Mouse (Mus musculus): ENCODE data around the gene Klhl41.
A peak's percentile ranks its signal among the peaks of the same experiment; 100 is the strongest.

Klhl41 gene

DNA sequence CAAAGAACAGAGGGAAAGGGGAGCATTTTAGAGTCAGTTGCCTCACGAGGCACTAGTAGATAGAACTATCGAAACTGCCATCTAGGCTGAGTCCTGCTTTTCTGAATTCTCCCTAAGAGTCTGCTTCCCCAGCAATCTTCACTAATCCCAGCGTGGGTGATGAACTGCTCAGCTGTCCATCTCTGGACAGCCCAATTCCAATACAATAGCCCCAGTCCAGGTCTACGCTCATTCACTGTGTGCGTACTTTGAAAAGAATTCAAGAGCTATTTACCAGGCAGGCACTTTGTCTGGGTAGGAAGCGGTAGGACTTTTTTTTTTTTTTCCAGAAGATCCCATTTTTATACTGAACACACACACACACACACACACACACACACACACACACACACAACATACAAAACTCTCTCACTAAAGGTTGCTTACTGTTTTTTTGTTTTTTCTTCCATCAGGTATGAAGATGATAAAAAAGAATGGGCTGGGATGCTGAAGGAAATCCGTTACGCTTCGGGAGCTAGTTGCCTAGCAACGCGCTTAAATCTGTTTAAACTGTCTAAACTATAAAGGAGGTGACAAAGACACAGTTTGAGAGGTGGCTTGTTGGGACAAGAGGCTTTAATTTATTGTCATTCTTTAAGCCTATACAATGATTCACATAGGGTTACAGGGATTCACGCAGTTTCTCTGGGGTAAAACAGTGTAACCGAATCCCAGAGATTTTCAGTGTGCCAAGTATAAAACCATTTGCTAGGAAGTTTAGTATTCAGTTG is 13.3 kb downstream of the Klhl41 start:
- no peak for DNase-seq (ENCODE audit: low read depth, low spot score)

DNA sequence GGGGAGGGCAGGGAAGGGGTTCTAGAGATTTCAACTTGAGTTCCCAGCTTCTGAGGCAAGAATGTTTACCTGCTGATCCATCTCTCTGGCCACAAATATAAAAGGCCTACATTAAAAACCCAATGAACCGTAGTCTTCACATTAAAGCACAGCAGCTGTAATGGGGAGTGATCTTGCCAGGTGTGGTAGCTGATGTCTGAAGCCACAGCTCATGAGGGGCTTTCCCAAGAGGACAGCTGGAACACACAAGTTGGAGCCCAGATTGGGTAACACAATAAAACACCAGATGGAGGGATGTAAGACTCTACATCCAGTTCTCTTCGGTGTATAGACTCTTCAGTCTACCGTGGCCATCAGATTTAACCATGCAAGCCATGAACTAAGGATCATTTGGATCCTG is 14.6 kb downstream of the Klhl41 start:
- no peak for DNase-seq (ENCODE audit: low read depth, low spot score)

DNA sequence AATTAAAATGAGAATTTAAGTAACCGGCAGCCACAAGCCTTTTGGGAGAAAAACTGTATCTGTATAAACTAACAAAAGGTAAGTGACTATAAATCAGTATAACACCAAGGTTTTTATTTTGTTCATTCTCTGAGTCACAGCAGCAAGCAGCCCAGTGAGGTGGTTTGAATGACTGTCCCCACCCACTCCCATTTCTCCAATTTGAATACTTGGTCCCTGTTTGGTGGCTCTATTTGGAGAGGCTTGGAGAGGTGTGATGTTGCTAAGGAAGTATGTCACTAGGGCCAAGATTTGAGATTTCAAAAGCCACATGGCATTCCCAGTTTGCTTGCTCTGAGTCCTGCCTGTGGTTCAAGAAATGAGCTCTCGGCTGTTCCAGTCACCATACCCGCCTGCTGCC is 20.3 kb downstream of the Klhl41 start:
- DNase-seq (ENCODE audit: low read depth, low spot score): no peak

DNA sequence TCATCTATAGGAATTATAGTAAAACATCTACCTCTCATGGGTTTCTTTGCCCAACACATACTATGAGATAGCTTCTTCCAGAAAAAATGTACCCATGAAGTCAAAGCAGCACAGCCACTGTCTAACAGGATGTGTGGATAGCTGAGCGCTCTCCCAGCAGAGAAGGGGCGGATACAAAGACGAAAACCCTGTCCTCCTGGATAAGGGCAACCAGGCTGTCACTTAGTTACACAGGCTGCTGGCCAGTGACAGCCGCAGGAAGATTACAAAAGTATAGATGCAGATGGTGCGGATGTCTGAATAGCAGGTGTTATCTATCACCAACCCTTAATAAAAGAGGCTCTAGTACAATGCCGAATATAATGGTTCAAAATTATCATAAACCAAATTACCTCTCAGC is 20.9 kb downstream of the Klhl41 start:
- DNase-seq (ENCODE audit: low read depth, low spot score): no peak

DNA sequence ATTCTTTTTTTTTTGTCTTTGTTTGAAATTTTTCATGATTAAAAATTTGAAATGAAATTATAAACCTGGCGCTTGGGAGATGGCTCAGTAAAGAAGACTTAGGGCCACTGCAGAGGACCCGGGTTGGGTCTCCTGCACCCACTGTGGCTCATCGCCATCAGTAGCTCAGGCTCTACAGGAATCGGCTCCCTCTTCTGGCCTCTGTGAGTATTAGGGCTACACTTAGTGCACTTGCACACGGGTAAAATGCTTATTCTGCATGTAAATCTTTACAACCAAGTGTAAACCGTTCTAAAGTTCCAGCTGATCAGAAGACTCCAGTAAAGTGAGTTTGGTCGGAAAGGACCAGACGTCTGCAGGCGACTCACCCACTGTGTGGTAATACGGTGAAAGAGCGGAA is 23.6 kb downstream of the Klhl41 start:
- DNase-seq (ENCODE audit: low read depth, low spot score): no peak

DNA sequence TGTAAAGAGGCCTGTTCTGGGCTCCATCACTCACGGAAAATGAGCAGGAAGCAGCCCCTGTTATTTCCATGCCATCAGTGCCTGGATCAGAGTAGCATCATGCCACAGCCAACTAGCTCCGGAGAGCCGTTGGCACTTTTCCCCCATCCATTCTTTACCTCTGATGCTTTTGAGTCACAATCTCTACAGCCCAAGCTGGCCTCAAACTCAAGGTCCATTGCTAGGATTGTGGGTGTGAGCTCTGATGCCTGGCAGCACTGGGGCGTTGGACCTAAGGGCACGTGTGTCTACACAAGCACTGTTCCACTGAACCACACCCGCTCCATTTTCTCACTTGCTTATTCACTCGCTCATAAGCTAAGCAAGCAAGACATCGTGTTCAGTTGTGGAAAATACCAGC is 30.5 kb downstream of the Klhl41 start:
- no peak for DNase-seq (ENCODE audit: low read depth, low spot score)

DNA sequence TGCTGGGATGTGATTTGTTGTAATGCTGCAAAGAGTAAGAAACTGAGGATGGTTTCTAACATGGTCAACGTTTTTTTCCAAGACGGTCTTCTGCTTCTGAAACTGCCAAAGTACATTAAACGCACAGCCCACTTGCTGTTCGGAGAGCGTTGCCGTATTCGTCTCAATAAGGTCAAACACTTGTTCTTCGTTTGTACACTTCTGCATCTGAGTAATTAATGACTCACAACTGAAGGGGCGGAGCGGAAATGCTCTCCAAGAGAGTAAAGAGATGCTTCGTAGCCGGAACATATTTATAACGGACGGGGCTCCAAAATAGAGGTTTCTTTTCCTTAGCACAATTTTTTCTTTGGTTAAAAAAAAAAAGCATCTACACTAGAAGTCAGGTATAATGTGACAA is 42.3 kb downstream of the Klhl41 start:
- DNase-seq (ENCODE audit: low read depth, low spot score): no peak

DNA sequence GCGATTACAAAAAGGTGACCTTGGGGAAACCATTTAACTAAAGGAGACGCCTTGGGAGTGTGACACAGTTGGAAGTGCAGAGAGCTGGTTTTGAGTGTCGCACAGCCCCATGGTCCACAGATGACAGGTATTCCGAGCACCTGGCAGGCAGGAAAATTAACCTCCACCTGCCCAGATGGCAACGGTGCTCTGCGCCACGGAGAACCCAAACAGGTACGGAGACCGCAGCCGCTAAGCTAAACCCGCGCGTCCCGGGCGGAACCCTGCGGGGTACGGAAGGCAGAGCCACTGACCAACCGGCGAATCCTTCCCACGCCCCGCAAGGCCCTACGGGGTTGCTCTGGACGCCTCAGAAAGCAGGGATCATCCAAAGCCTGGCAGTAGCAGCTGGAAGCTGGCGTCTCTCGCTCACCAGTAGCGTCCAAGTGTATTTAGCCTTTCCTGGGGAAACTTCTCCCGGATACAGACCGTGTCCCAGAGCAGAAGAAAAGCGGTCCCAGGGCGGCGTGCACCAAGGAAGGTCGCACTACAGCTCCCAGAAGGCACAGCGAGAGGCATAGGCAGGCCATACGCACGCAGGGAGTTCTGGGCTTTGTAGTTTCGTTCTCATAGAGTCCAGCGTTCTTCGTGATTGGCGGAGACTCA is 43.2 kb downstream of the Klhl41 start, which contains the start of gene Fastkd1:
Fastkd1 (minus strand) TSS at position 536 of the 645 bp plus-strand sequence.
- DNase-seq (ENCODE audit: low read depth, low spot score): peak; percentile 83

DNA sequence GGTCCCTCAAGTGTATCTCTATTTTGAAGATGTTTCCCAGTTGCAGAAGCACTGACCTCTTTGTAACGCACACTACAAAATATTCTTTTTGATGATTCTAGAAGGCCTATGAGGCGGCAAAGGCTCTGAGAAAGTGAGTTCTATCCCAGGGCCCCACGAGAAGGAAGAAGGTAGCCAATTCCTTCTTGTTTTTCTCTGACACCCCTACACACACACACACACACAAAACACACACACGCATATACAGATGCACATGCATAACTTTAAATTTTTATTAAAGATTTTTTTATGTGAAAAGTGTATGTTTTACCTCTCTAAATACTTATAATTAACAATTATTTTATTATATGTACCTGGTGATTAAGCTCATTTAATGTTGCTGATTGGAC is 43.7 kb downstream of the Klhl41 start:
- no peak for DNase-seq (ENCODE audit: low read depth, low spot score)

DNA sequence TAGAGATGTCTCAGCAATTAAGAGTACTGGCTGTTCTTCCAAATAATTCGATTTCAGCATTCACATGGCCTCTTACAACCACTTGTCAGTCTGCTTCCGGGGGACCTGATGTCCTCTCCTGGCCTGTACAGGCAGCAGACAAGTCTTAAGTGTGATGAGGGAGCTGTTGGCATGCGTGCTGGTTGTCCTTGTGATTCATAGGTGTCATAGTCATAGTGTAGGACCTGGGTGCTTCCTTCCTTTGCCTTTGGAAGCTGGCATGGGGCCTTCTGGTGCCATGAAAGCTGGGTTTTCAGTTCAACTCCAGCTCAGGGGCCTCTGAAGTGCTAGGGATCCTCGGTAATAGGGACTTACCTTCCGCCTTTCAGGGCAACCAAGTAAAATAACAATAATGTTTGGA is 44.2 kb downstream of the Klhl41 start:
- DNase-seq (ENCODE audit: low read depth, low spot score): no peak

DNA sequence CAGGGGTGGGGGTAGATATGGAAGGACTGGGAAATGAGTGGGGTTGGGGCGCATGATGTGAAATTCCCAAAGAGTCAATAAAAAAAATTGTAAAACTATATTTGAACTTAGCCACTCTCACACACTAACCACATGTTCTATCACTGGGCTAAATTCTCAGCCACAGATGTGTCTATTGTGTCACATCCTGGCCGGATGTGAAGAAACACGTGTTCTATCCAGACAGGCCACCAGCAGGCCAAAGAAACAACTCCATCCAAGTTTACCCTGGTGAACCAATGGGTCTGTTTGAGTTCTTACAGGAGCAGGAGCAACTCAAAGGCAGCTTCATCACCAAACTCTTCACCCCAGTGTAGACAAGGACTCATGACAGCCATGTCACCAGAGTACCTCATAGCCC is 46.6 kb downstream of the Klhl41 start:
- no peak for DNase-seq (ENCODE audit: low read depth, low spot score)

DNA sequence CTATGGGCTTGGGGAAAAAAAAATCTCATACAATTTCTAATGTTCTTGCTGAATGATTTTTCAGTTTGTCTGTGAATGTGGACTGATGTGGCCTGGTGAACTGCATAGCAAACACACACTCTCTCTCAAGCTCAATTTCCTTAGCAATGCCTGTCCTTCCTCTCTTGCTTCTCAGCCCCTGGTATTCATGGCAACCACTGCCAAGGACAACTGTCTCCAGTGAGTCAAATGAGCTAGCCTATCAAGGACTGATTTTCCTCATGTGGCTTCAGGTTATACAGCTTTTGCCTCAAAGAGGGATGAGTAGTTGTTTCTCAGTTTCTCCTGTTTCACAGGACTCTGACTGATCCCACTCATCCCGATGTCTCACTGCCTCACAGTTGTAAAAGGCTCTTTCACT is 49.2 kb downstream of the Klhl41 start:
- no peak for DNase-seq (ENCODE audit: low read depth, low spot score)

DNA sequence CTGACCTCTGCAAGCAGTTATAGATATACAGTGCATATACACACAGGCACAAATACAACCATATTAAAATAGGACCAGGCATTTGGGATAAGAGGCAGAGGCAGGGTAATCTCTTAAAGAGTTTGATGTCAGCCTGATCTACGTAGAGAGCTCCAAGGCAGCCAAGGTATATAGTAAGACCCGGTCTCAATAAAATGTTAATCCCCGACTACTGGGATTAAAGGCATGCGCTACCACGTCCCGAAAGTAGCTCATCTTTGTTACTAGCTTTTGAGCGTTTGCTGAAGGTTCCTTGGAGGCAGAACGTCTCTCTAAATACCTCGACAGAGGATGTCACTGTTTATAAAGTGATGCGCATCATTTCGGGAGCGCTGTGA is 52.3 kb downstream of the Klhl41 start, which contains the start of gene Ppig:
Ppig (plus strand) TSS at position 273 of the 377 bp plus-strand sequence.
- DNase-seq (ENCODE audit: low read depth, low spot score): no peak

DNA sequence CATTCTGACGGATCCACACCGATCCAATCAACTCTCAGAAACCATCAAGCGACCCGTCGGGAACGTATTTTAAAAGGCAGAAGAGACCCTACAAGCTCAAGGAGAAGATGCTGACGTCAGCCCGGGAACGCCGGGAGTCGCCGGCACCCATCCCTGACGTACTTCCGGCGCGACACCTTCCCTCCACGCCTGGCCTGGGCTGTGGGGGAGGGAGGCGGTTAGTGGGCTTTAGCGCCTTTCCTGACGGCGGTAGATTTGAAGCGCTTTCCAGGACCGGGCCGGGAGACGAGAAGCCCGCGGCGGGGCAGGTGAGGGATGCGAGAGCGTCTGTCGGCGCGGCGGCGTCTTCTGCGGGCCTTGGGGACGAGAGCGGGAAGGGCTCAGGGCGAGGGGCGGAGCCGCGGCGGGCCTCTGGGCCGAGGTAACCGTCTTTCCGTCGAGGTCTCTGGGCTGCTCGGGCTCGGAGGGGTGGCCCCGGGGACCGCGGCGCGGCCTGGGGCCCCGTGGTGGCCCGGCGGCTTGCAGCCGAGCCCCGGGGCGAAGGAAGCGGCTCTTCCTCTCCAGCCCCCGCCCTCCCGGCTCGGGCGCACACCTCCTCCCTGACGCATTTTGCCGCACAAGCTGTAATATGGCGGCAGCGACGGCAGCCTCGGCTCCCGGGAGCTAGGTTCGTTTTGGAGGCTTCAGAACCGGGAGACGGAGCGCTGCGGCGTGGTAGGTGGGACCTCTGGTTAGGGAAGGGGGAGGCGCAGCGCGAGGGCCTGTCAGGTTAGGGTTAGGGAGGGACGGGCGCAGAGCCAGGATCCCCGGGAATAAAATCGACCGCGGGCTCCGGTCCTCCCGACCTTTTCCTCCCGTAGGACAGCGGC is 53.0 kb downstream of the Klhl41 start:
- DNase-seq (ENCODE audit: low read depth, low spot score): peak; percentile 94

DNA sequence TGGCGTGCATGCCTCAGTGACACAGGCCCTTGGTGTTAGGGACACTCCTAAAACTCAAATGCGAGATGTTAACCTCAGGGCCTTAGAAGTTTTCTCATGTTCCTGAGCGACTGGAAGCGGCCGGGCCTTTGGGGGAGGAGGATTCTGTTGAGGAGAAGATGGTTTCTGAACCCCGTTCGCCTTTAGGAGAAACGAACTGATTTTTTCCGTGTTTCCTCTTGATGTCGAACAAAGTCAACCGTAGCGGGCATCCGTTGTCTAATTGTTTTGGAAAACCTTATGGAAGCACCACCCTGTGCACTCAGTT is 53.6 kb downstream of the Klhl41 start:
- DNase-seq (ENCODE audit: low read depth, low spot score): peak; percentile 1
